Mouse (Mus musculus) forebrain, embryonic 13.5 days (tissue): ENCODE data around the gene Gm49318. TPM values are rescaled to one million over a fixed set of nuclear protein-coding genes. Genes with fewer than 3 reads are reported as not detected.
A peak's percentile ranks its signal among the peaks of the same experiment; 100 is the strongest.

Experiments used
- ATAC-seq: fragments of 200-750 bp; cut with Nextera tagmentation; 2 replicates; pipeline ENCODE4 v1.8.0; 2017
- H3K27ac ChIP-seq: fragments of 300-500 bp; sonication (generic); 2 replicates; pipeline ENCODE4 v1.5.1; 2015; ENCODE audit warnings: inconsistent platforms, mild to moderate bottlenecking, moderate library complexity
- H3K27me3 ChIP-seq: fragments of 300-500 bp; sonication (generic); 2 replicates; pipeline ENCODE4 v1.6.1; 2015; ENCODE audit warnings: mild to moderate bottlenecking, inconsistent platforms
- H3K36me3 ChIP-seq: fragments of 300-500 bp; sonication (generic); 2 replicates; pipeline ENCODE4 v1.6.1; 2015; ENCODE audit warnings: mild to moderate bottlenecking, inconsistent platforms; ENCODE audit not compliant: poor library complexity, severe bottlenecking
- H3K4me1 ChIP-seq: fragments of 300-500 bp; sonication (generic); 2 replicates; pipeline ENCODE4 v1.6.1; 2015; ENCODE audit warnings: inconsistent platforms
- H3K4me2 ChIP-seq: fragments of 300-500 bp; sonication (generic); 2 replicates; pipeline ENCODE4 v1.6.1; 2015; ENCODE audit warnings: inconsistent platforms, mild to moderate bottlenecking, moderate library complexity
- H3K4me3 ChIP-seq: fragments of 300-500 bp; sonication (generic); 2 replicates; pipeline ENCODE4 v1.5.1; 2015; ENCODE audit warnings: mild to moderate bottlenecking, inconsistent platforms
- H3K9ac ChIP-seq: fragments of 300-500 bp; sonication (generic); 2 replicates; pipeline ENCODE4 v1.6.1; 2015; ENCODE audit warnings: mild to moderate bottlenecking, inconsistent platforms
- H3K9me3 ChIP-seq: fragments of 300-500 bp; sonication (generic); replicated peaks from 2 replicates; pipeline ENCODE4 v1.6.1; 2016; ENCODE audit warnings: inconsistent platforms
- WGBS: fragments of 180-500 bp; shearing (Covaris S2); methylation state at CpG from one replicate; pipeline ENCODE4 v1.1.7; 2015; 5-methylcytosine and 5-hydroxymethylcytosine counted together
- polyA plus RNA-seq: library from polyadenylated mRNA; unstranded; fragments of >200 nt; fragmentation: Nextera tagmentation; extraction: Ambion mirVana; gene quantifications from 2 replicates; pipeline ENCODE4 v1.2.1, GENCODE M21; 2015

Gm49318 gene
- polyA plus RNA-seq, 1 experiment from 2014 or later, result not detected

DNA sequence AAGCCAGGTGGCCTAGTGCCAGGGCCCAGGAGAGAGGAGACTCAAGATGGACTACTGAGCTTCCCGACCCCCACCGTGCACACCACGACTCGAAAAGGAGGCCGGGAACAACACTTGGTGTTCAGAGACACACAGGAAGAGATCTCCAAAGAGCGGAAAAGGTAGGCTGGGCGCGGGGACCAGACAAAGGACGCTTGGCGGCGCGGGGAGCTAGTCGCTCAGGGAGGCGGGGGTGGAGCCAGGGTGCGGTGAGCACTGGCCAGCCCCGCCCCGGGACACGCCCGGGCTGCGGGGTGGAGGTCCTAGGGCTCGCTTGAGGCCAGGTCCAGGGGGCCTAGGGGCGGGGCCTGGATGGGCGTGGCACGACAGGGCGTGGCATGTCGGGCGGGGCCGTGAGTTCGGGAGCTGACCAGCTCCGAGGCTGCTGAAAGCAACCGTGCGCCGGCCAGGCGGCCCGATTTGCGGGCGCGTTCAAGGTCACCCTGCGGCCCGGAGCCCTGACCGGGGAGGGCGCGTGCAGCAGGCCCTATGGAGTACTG, 20.6 kb downstream of the Gm49318 start:
- Histone ChIP-seq H3K9ac (peak overlapping the region; percentile 99), H3K4me2 (peak overlapping the region; percentile 67), H3K4me3 (peak overlapping the region; percentile 96), H3K9me3 (no peaks in the 10 kb centered on the region), H3K36me3 (peaks cover 7% of the 10 kb centered on the region; the same call in 1 of the 2 replicates), H3K27ac (peak overlapping the region; percentile 94), H3K27me3 (peaks cover 4% of the 10 kb centered on the region; the same call in 1 of the 2 replicates), H3K4me1 (peaks cover 44% of the 10 kb centered on the region)
- ATAC-seq, result peak; percentile 49; the same call in 1 of the 2 replicates
- under 1% methylated on average over 25 of the region's 43 CpGs for WGBS

DNA sequence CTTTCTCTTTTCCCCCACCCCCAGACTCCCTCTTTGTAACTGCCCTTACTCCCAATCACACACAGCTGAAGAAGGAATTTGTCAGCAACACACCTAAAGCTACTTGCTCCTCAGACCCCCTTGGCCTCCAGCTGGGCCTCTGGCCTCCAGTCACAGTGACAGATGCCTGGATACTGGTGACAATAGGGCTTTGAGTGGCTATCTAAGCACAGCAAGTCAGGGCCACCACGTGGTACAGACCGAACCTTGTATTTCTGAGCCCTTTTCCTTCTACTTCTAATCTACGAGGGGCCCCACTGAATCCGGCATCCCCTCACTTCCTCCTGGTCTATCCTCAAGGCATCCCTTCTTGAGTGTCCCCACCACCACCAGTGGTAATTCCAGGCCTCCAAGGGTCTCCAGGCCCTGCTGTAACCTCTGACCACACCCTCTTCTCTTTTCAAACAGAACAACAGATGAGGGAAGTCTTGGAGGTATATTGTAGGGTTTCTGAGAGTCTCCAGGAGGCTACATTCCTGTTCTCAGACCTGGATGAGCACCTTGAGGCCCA, 21.3 kb downstream of the Gm49318 start:
- no peaks in the 10 kb centered on the region for H3K9me3 ChIP-seq
- peak overlapping the region; percentile 67 for H3K4me2 ChIP-seq
- ATAC-seq, result no peak
- WGBS, result 21% methylated on average over 4 of the region's 4 CpGs
- peaks cover 46% of the 10 kb centered on the region for H3K4me1 ChIP-seq
- H3K4me3 ChIP-seq, result peak overlapping the region; percentile 96
- peaks cover 4% of the 10 kb centered on the region; the same call in 1 of the 2 replicates for H3K27me3 ChIP-seq
- H3K36me3 ChIP-seq, result peaks cover 8% of the 10 kb centered on the region; the same call in 1 of the 2 replicates
- H3K27ac ChIP-seq, result peak overlapping the region; percentile 94
- peak overlapping the region; percentile 99 for H3K9ac ChIP-seq

DNA sequence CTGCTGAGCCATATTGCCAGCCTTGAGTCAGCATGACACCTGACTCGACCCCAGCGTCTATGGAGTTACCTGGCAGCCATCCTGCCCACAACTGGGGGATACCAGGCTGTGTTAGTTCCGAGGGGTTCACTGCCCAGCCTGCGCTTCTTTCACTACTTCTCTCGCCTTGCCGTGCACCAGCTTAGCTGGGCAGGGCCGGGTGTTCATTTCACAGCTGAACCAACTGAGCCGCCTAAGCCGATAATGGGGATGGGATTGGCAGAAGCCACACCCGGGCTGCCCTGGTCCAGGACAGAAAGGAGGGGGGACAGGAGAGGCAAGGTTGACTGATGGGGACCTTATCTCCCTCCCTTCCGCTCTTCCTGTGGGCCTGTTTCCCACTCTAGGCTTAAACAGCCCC, 21.7 kb downstream of the Gm49318 start:
- Histone ChIP-seq H3K9ac (peak overlapping the region; percentile 99), H3K27me3 (peaks cover 4% of the 10 kb centered on the region; the same call in 1 of the 2 replicates), H3K4me2 (peak overlapping the region; percentile 67), H3K27ac (peak overlapping the region; percentile 94), H3K9me3 (no peaks in the 10 kb centered on the region), H3K36me3 (peaks cover 9% of the 10 kb centered on the region; the same call in 1 of the 2 replicates), H3K4me1 (peaks cover 43% of the 10 kb centered on the region), H3K4me3 (peak overlapping the region; percentile 96)
- no peak for ATAC-seq
- WGBS, result 45% methylated on average over 11 of the region's 11 CpGs

DNA sequence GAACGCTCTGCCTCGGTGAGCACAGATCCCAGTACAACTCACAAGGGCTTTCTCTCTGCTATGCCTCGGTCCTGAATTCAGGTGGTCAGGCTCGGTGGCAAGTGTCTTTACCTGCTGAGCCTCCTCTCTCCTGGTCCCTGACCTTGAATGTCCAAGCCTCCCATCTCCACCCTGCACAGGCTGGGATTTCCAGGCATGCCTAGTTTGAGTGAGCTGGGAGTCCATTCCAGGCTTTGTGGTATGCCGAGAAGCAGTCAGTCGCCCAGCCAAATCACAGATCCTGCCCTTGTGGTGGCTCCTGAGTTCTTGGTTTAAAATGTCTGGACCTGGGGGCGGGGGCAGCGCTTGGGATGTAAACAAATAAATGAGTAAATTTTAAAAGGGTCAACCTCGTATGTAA, 23.7 kb downstream of the Gm49318 start:
- no peak for ATAC-seq
- H3K27me3 ChIP-seq, result no peaks in the 10 kb centered on the region
- H3K36me3 ChIP-seq, result peaks cover 11% of the 10 kb centered on the region; the same call in 1 of the 2 replicates
- H3K4me2 ChIP-seq, result peak overlapping the region; percentile 30
- H3K27ac ChIP-seq, result no peak overlapping the region
- H3K4me3 ChIP-seq, result no peak overlapping the region
- H3K9ac ChIP-seq, result 0 out of 2 replicates have a peak overlapping the region, but pooled peaks have one; percentile 26
- 62% methylated on average over 9 of the region's 9 CpGs for WGBS
- H3K9me3 ChIP-seq, result no peaks in the 10 kb centered on the region
- H3K4me1 ChIP-seq, result peaks cover 45% of the 10 kb centered on the region

DNA sequence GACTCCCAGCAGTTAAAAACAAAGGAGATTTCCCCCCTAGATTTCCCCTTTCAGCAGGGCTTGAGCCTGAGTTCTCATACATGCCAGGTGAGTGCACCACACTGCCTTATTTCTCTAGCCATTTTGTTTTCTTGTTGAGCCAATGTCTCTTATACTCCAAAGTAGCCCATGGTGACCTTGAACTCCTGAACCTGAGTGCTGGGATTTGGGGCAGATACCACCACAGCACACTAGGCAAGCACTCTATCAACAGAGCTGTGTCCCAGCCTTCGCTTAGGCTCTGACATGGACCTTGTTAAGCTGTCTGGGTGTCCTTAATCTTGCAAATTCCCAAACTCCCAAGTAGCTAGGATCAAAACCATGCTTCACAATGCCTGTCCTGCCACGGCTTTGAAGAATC, 29.2 kb downstream of the Gm49318 start:
- Histone ChIP-seq H3K9ac (no peak overlapping the region), H3K4me2 (no peak overlapping the region), H3K4me3 (no peak overlapping the region), H3K36me3 (peaks cover 11% of the 10 kb centered on the region; the same call in 1 of the 2 replicates), H3K27me3 (no peaks in the 10 kb centered on the region), H3K4me1 (0 out of 2 replicates have a peak, but pooled peaks cover 7% of the 10 kb centered on the region), H3K27ac (no peak overlapping the region), H3K9me3 (no peaks in the 10 kb centered on the region)
- WGBS, result 72% methylated on average over 2 of the region's 2 CpGs
- ATAC-seq, result no peak

DNA sequence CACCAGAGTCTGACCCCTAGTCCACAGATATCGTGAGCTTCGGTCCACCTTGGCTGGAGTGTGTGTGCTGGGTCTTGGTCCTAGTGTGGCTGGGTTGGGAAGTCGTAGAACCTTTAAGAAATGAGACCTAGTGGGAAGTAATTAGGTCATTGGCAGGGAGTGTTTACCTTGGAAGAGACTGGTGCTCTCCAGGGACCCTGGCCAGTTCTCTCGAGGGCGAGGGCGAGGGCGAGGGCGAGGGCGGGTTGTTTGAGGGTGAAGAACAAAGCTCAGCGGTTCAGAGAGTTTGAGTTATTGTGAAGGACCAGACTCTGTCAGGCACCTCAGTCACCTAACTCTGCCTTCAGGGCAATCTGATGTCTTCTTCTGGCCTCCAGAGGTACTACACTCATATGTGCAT, 33.2 kb downstream of the Gm49318 start:
- Histone ChIP-seq H3K4me3 (no peak overlapping the region), H3K27me3 (no peaks in the 10 kb centered on the region), H3K36me3 (peaks cover 39% of the 10 kb centered on the region), H3K4me1 (peaks cover 25% of the 10 kb centered on the region), H3K9ac (no peak overlapping the region), H3K27ac (no peak overlapping the region), H3K4me2 (no peak overlapping the region), H3K9me3 (no peaks in the 10 kb centered on the region)
- WGBS, result 94% methylated on average over 10 of the region's 10 CpGs
- no peak for ATAC-seq

DNA sequence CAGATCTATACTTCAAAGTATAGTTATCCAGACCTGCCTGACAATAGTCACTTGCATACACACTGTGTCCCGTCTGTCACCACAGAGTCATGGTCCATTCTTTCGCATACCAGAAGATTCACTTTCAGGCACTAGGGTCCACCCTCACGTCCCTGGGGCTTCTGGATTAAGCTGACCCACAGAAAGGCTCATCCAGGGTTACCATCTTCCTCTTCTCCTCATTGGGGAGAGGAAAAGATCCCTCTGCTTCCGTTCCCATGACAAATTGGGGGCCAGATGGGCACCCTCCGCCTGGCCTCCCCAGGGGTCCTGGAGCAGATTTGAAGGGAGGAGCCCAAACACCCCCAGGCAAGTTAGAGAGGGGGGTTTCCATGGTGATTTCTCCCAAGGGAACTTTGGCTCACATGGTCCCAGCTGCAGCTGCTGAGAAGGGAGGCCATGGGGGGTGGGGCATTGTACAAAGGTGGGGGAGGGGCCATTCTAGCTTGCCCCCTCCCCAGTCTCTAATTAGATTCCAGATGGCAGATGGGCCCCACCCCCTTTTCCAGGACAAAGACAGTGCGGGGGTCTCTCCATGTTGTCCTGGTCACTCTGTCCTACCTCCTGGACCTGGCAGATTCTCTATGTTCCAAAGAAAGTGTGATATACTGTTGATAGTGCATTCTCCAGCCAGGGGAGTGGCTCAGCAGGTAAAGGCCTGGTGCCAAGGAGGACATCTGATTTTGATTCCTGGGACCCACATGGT, 35.6 kb downstream of the Gm49318 start:
- Histone ChIP-seq H3K9ac (no peak overlapping the region), H3K27me3 (no peaks in the 10 kb centered on the region), H3K4me2 (no peak overlapping the region), H3K36me3 (peaks cover 62% of the 10 kb centered on the region), H3K9me3 (no peaks in the 10 kb centered on the region), H3K27ac (peak overlapping the region; percentile 54), H3K4me3 (no peak overlapping the region), H3K4me1 (peaks cover 21% of the 10 kb centered on the region)
- peak; percentile 54 for ATAC-seq
- 35% methylated on average over 6 of the region's 6 CpGs for WGBS

DNA sequence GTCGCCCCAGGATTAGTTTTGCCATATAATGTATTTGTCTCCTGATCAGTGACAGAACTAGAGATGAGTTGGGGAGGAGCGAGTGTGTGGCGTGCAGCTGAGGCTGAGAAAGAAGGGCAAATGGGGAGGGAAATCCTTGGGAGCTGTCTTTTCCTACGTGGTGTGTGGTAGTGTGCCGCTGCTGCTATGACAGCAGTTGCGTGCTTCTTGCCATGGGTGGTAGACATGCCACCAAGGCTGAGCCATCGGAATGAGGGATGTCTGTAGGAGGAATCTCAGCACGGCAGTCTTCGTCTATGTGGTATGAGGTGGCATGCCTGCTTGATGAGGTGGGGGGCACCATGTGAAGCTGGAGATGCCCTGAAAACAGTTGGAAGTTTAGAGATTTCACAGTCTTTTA, 40.7 kb downstream of the Gm49318 start:
- Histone ChIP-seq H3K27me3 (no peaks in the 10 kb centered on the region), H3K4me2 (no peak overlapping the region), H3K9me3 (no peaks in the 10 kb centered on the region), H3K4me3 (no peak overlapping the region), H3K27ac (no peak overlapping the region), H3K9ac (no peak overlapping the region), H3K36me3 (peaks cover 96% of the 10 kb centered on the region), H3K4me1 (peaks cover 25% of the 10 kb centered on the region)
- ATAC-seq, result no peak
- 94% methylated on average over 9 of the region's 9 CpGs for WGBS

DNA sequence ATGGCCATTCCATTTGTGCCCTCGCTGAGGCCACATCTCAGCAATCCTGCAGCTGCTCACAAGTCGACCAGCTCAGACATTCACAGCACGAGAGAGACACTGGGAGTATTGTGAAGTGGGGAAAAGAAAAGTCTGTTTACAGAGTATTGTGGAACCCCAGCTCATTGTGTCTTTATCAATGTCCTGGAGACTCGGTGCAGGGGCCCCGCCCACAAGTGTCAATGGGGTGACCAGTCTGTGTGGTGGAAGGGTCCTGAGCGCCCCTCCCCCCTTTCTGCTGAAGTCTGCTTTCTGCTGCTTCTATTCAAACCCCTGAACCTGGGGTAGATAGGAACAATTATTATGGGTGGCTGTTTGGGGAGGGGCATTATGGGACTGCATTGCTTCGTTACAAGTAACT, 42.6 kb downstream of the Gm49318 start:
- 18% methylated on average over 7 of the region's 7 CpGs for WGBS
- H3K4me1 ChIP-seq, result peaks cover 17% of the 10 kb centered on the region
- H3K9ac ChIP-seq, result no peak overlapping the region
- no peak for ATAC-seq
- H3K36me3 ChIP-seq, result peaks cover 96% of the 10 kb centered on the region
- no peak overlapping the region for H3K4me3 ChIP-seq
- no peaks in the 10 kb centered on the region for H3K9me3 ChIP-seq
- H3K27ac ChIP-seq, result no peak overlapping the region
- H3K27me3 ChIP-seq, result no peaks in the 10 kb centered on the region
- H3K4me2 ChIP-seq, result no peak overlapping the region

DNA sequence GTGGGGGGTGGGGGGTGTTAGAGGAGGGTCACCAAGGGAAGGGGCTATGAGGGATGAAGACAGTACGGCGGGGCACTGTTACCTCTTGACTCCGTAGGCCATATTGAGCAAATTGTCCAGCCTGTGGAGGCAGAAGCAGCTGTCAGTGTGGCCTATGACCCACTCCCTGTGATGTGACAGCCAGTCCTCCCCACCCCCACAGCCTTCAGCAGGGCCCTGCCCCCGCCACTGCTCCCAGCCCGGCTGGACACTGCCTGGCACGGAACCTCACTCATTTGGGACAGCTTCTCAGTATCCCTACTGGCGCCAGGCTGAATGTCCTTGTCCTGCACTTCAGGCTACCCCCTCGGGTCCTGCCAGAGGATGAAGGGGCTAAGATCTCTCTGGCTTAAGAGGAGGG, 46.5 kb downstream of the Gm49318 start:
- no peak overlapping the region for H3K27ac ChIP-seq
- H3K9ac ChIP-seq, result no peak overlapping the region
- peaks cover 17% of the 10 kb centered on the region for H3K4me1 ChIP-seq
- H3K36me3 ChIP-seq, result peaks cover 80% of the 10 kb centered on the region
- no peak overlapping the region for H3K4me3 ChIP-seq
- no peaks in the 10 kb centered on the region for H3K27me3 ChIP-seq
- H3K4me2 ChIP-seq, result no peak overlapping the region
- ATAC-seq, result no peak
- no peaks in the 10 kb centered on the region for H3K9me3 ChIP-seq
- WGBS, result 63% methylated on average over 8 of the region's 8 CpGs

DNA sequence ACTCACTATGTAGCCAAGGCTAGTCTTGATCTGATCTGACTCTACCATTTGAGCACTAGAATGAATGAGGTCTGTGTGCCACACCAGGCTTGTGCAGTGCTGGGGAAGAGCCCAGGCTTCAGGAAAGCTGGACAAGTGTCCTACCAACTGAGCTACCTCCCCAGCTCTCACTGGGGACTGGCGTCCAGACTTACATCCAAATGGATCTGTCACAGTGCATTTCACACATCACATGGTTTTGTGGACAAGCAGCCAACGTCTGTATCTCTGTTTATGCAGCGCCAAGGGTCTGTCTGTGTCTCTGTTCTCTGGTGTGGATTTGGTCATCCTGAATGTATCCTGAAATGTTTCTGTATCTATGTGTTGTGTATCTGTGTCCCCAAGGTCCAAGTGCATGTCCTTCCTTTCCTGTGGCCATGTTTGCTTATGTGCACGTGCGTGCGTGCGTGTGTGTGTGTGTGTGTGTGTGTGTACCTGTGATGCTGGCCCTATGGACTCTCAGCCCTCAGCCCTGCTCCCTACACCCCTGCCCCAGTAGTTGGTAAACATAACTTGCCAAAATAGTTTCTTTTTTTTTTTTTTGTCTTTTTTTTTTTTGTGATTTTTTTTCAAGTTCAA, 53.7 kb downstream of the Gm49318 start:
- Histone ChIP-seq H3K4me2 (no peak overlapping the region), H3K27me3 (no peaks in the 10 kb centered on the region), H3K9ac (no peak overlapping the region), H3K36me3 (peaks cover 74% of the 10 kb centered on the region), H3K4me3 (no peak overlapping the region), H3K4me1 (no peaks in the 10 kb centered on the region), H3K27ac (no peak overlapping the region), H3K9me3 (no peaks in the 10 kb centered on the region)
- ATAC-seq, result no peak
- 83% methylated on average over 7 of the region's 7 CpGs for WGBS

DNA sequence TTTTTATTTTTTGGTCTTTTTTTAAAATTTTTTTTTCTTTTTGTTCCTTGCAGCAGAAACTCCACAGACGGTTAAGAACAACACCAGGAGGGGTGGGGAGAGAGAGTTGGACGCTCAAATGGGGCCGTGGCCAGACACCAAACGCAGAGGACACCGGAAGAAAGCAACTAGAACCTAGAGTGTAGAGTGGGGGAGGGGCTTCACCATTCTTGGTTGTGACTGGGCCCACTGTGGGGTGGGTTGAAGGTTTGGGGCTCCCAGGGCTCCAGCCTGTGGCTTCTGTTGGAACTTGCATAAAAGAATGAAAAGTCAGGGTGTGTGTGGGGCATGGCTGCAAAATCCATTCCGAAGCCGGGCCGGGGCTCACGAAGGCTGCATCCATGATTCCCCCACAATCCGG, 54.8 kb downstream of the Gm49318 start:
- no peak overlapping the region for H3K4me2 ChIP-seq
- no peaks in the 10 kb centered on the region for H3K4me1 ChIP-seq
- peaks cover 82% of the 10 kb centered on the region for H3K36me3 ChIP-seq
- 65% methylated on average over 10 of the region's 10 CpGs for WGBS
- no peak overlapping the region for H3K4me3 ChIP-seq
- no peak overlapping the region for H3K27ac ChIP-seq
- no peaks in the 10 kb centered on the region for H3K9me3 ChIP-seq
- H3K27me3 ChIP-seq, result no peaks in the 10 kb centered on the region
- ATAC-seq, result no peak
- no peak overlapping the region for H3K9ac ChIP-seq
